Mouse (Mus musculus) olfactory bulb, adult 2 months (tissue): ENCODE measurements around the gene Crip2. TPM values are rescaled to one million over a fixed set of nuclear protein-coding genes. Genes with fewer than 3 reads are reported as not detected.

Experiments
- H3K27ac ChIP-seq: fragments of 200-500 bp; 2 replicates; pipeline ENCODE4 v1.5.1; 2012; ENCODE audit warnings: low read depth, low read length; ENCODE audit not compliant: insufficient read depth
- H3K4me1 ChIP-seq: fragments of 200-500 bp; 2 replicates; pipeline ENCODE4 v1.6.1; 2012; ENCODE audit warnings: low read length; ENCODE audit not compliant: control insufficient read depth, insufficient read depth
- H3K4me3 ChIP-seq: fragments of 200-500 bp; 2 replicates; pipeline ENCODE4 v1.5.1; 2012; ENCODE audit warnings: mild to moderate bottlenecking, low read depth, low read length, moderate library complexity; ENCODE audit not compliant: insufficient read depth
- CTCF ChIP-seq: fragments of 200-500 bp; IDR thresholded peaks from 2 replicates; pipeline ENCODE4 v1.5.1; 2012; ENCODE audit warnings: low read depth, mild to moderate bottlenecking, low read length, moderate library complexity; ENCODE audit not compliant: insufficient read depth
- POLR2A ChIP-seq: fragments of 200-500 bp; IDR thresholded peaks from 2 replicates; pipeline ENCODE4 v1.6.1; 2012; ENCODE audit warnings: mild to moderate bottlenecking, low read depth, low read length, moderate library complexity; ENCODE audit not compliant: insufficient read depth
- WGBS: fragments of 180-500 bp; shearing (Covaris S2); methylation state at CpG from one replicate; pipeline ENCODE4 v1.1.7; 2018; 5-methylcytosine and 5-hydroxymethylcytosine counted together
- polyA plus RNA-seq: library from polyadenylated mRNA; stranded (reverse); fragments of >200 nt; gene quantifications from 2 replicates; pipeline ENCODE4 v1.2.4, GENCODE M21; 2012; ENCODE audit warnings: low replicate concordance; ENCODE audit not compliant: missing spikeins, insufficient read depth, insufficient read length

The Crip2 gene
- polyA plus RNA-seq: not detected in 2 replicates

DNA sequence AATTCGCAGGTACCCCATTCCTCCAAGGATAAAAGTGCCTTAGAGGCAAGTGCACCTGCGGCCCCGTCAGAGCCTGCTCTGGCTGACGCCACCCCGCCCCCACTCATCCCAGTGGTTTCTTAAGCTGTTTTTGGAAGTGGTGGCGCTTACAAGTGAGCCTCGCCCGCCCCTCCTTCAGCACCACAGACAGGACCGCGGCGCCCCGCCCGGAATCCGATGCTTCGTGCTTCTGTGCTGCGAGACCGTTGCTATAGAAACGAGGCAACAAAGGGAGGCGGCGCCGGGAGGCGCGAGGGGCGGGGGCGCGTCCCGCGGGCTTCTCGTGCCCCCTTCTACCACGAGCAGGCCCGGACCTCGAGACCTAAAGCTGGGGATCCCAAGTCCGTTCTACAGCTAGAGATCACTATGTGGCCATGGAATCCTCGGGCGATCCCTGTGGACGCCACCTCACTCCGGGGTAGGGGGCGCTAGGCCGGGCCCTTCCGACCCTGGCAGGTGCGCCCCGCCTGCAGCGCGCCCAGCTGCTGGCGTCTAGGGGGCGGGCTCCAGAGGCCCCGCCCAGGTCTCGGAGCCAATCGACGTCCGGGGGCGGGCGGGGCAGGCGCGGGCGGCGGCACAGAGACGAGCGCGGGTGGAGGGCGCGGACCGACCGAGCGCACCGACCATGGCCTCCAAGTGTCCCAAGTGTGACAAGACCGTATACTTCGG, at the start of gene Crip2:
Gene Crip2 (plus strand): TSS at position 329 of the 708 bp plus-strand sequence.
- WGBS: under 1% methylated on average over 68 of the region's 68 CpGs
- peak within 1 kb of the TSS; percentile 78 for H3K4me3 ChIP-seq
- peak; percentile 63; the same call in 1 of the 2 replicates for TF ChIP-seq POLR2A
- no peak for TF ChIP-seq CTCF
- H3K27ac ChIP-seq: peak within 1 kb of the TSS; percentile 88
- peaks cover 65% of the 10 kb centered on the region for H3K4me1 ChIP-seq

GRCm38 (mm10) chr12:113097040-113097439, 43.0 kb upstream of the Crip2 start:
- Histone ChIP-seq H3K4me1 (peaks cover 40% of the 10 kb centered on the region), H3K27ac (no peak overlapping the region)
- 70% methylated on average over 5 of the region's 5 CpGs for WGBS

DNA sequence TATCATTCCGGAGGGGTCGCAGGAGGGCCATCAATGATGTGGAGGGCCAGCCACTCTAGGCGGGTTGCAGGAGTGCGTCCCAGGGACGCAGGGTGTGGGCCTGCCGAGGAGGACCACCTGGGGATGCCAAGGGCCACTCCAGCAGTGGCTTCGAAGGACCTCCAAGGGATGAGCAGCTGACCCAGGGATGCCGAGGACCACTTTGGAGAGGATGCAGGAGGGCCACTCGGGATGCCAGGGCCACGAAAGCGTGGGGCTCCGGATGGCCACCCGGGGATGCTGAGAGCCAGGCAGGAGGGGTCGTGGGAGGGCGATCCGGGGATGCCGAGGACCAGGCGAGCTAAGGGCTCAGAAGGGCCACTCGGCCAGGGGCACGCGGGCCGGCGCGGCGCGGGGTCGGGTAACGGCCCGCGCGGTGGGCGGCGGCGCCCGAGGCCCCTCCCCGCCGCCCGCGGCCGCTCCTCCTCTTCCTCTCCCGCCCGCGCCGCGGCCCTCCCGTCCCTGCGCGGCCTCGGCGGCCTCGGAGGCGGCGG, 42.2 kb upstream of the Crip2 start, which contains the start of gene Mta1:
Gene Mta1 (plus strand): TSS at position 530 of the 533 bp plus-strand sequence.
- Histone ChIP-seq H3K27ac (peak within 1 kb of the TSS; percentile 52), H3K4me1 (peaks cover 46% of the 10 kb centered on the region), H3K4me3 (peak within 1 kb of the TSS; percentile 84)
- TF ChIP-seq POLR2A (peak; percentile 15; the same call in 1 of the 2 replicates), CTCF (no peak)
- WGBS: 3% methylated on average over 38 of the region's 53 CpGs

More at GRCm38 (mm10) chr12:113097040-113097439, 43.0 kb upstream of the Crip2 start:
- H3K4me3 ChIP-seq: no peak overlapping the region
- TF ChIP-seq CTCF (no peak), POLR2A (no peak)

GRCm38 (mm10) chr12:113098530-113099151, 41.4 kb upstream of the Crip2 start:
- H3K4me3 ChIP-seq: peak overlapping the region; percentile 84
- WGBS: under 1% methylated on average over 30 of the region's 60 CpGs
- TF ChIP-seq CTCF (no peak), POLR2A (no peak)
- peaks cover 52% of the 10 kb centered on the region for H3K4me1 ChIP-seq
- H3K27ac ChIP-seq: no peak overlapping the region

- WGBS: 34% methylated on average over 6 of the region's 6 CpGs
- no peak for TF ChIP-seq CTCF
- Histone ChIP-seq H3K27ac (no peak overlapping the region), H3K4me1 (peaks cover 59% of the 10 kb centered on the region), H3K4me3 (peak overlapping the region; percentile 84)
Observed at GRCm38 (mm10) chr12:113099470-113100237, 40.4 kb upstream of the Crip2 start.

- 60% methylated on average over 5 of the region's 5 CpGs for WGBS
- Histone ChIP-seq H3K4me3 (no peak overlapping the region), H3K4me1 (peaks cover 59% of the 10 kb centered on the region), H3K27ac (no peak overlapping the region)
- no peak for TF ChIP-seq POLR2A
- TF ChIP-seq CTCF: no peak
Observed at GRCm38 (mm10) chr12:113100448-113101076, 39.5 kb upstream of the Crip2 start.

DNA sequence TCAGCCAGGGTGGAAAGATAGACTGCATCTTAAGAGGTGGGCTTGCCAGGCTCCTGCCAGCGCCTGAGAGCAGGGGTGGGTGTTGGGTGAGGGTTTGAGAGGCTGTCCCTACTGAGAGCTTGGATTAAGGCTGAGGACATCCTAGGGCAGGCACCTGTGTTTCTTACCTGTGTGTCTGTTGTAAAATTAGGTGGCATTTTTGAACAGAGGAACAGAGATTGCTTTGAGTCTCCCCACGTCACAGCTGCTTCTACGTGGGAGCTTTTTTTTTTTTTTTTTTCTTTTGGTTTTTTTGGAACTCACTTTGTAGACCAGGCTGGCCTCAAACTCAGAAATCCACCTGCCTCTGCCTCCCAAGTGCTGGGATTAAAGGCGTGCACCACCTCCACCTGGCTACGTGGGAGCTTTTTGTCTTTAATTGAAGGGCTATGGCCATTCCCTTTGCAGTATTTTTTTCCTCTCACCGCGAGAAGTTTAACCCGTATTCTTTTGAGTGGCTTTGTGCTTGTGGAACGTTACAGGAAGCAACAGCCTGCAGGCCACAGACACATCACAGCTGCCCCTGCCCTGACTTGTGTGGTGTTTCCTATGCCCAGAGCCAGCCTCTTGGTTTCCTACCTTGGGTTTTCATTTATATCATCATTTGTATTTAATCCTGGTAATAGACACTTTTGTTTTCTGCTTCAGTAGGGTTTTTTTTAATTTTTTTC, 38.6 kb upstream of the Crip2 start:
- WGBS: 63% methylated on average over 9 of the region's 9 CpGs
- TF ChIP-seq POLR2A (no peak), CTCF (no peak)
- H3K4me1 ChIP-seq: peaks cover 59% of the 10 kb centered on the region

DNA sequence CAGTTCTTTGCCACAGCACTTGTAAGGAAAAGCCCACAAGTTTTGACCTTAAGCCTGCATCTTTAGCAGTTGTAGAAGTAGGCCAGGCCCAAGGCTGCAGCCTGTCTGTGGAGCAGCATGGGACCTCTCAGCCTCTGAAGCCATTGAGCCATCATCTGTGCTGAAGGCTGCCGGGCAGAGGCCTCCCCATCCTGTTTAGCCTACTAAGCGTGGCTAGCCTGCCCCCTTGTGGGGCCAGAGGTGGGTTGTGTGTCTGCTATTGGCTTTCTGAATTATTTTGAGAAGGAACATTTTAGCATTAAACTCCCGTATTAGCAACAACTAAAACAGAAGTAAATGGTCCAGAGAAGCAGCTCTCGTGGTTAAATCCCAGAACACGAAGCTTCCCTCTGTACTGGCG, 37.6 kb upstream of the Crip2 start:
- peaks cover 55% of the 10 kb centered on the region for H3K4me1 ChIP-seq
- H3K27ac ChIP-seq: no peak overlapping the region
- WGBS: 39% methylated on average over 6 of the region's 6 CpGs
- TF ChIP-seq POLR2A: no peak
- no peak for TF ChIP-seq CTCF
- H3K4me3 ChIP-seq: no peak overlapping the region

More for the DNA sequence above, 38.6 kb upstream of the Crip2 start:
- H3K27ac ChIP-seq: no peak overlapping the region
- no peak overlapping the region for H3K4me3 ChIP-seq
